Mouse (Mus musculus) lung, postnatal 0 days (tissue): ENCODE data around the gene Med12l.

ENCODE experiments used
- CTCF ChIP-seq: IDR thresholded peaks from 2 replicates; pipeline ENCODE4 v1.5.1; 2016; ENCODE audit warnings: antibody characterized with exemption, mild to moderate bottlenecking
- EP300 ChIP-seq: IDR thresholded peaks from 2 replicates; pipeline ENCODE4 v1.6.1; 2016; ENCODE audit warnings: antibody characterized with exemption, mild to moderate bottlenecking, control low read depth

- TF ChIP-seq CTCF = no peak
- TF ChIP-seq EP300 = no peak
Measured at GRCm38 (mm10) chr3:59022251-59022650, 16.6 kb downstream of the Med12l start.
